Comparison of ENCODE assay signal across 21 mouse cellular contexts in genomic region chr11:48418066-48418756, GRCm38 (mm10).
DNase-seq lines count a peak whose midpoint lies in the region; ATAC-seq lines count a peak whose summit lies in the region.
"Had no signal": no experiment of that assay in that cellular context is flagged by ENCODE, and none has a peak within 500 bp of the region (broad histone marks: within the 10 kb centered on the region; RNA-seq: fewer than 3 reads in every experiment).

No protein-coding gene starts in this region.

- H3K4me3 ChIP-seq in neural tube, embryonic 11.5 days (ENCODE audit: low read depth, low read length), result no peak overlapping the region
- H3K4me3 ChIP-seq in hindbrain, embryonic 16.5 days (ENCODE audit: low read length), result no peak overlapping the region
- H3K4me3 ChIP-seq: embryonic facial prominence, embryonic 15.5 days had no signal

- 80% methylated on average over 6 of the region's 6 CpGs for WGBS in neural tube, embryonic 11.5 days
- 65% methylated on average over 6 of the region's 6 CpGs for WGBS in hindbrain, embryonic 16.5 days

- H3K27me3 ChIP-seq in neural tube, embryonic 11.5 days (ENCODE audit: control insufficient read depth, insufficient read depth, low read length), result no peaks in the 10 kb centered on the region
- no peaks in the 10 kb centered on the region for H3K27me3 ChIP-seq in hindbrain, embryonic 16.5 days (replicated peaks; ENCODE audit: control insufficient read depth, insufficient read depth, low read length)
- H3K27me3 ChIP-seq: embryonic facial prominence, embryonic 15.5 days had no signal

- H3K36me3 ChIP-seq in neural tube, embryonic 11.5 days (ENCODE audit: control insufficient read depth, insufficient read depth, low read length), result no peaks in the 10 kb centered on the region
- H3K36me3 ChIP-seq in hindbrain, embryonic 16.5 days (ENCODE audit: control insufficient read depth, insufficient read depth, low read length), result no peaks in the 10 kb centered on the region
- H3K36me3 ChIP-seq: embryonic facial prominence, embryonic 15.5 days had no signal

- no peak overlapping the region for H3K4me2 ChIP-seq in neural tube, embryonic 11.5 days (ENCODE audit: low read depth)
- no peak overlapping the region for H3K4me2 ChIP-seq in hindbrain, embryonic 16.5 days (ENCODE audit: low read length)
- H3K4me2 ChIP-seq: embryonic facial prominence, embryonic 15.5 days had no signal

- H3K27ac ChIP-seq in neural tube, embryonic 11.5 days (ENCODE audit: low read depth, low read length), result no peak overlapping the region
- H3K27ac ChIP-seq in hindbrain, embryonic 16.5 days (ENCODE audit: low read depth, low read length), result no peak overlapping the region
- H3K27ac ChIP-seq: embryonic facial prominence, embryonic 15.5 days; stomach, postnatal 0 days had no signal

- DNase-seq in embryo, embryonic 10.5 days (ENCODE audit: low spot score), result peak; percentile 23
- no peak for DNase-seq in embryo, embryonic 11 days
- no peak for DNase-seq in neural tube, embryonic 11.5 days (ENCODE audit: low spot score)
- DNase-seq in neural tube, embryonic 10.5 days (ENCODE audit: extremely low spot score, low spot score), result no peak
- DNase-seq in retina, embryonic 14.5 days (ENCODE audit: low spot score), result no peak
- DNase-seq in heart, postnatal 14 days, result no peak
- no peak for DNase-seq in spleen, adult 18-20 months
- DNase-seq: adrenal gland, postnatal 10 days; cerebellum, adult 2 months; cerebellum, postnatal 36 days; gastrocnemius, postnatal 14 days; heart, adult 18-20 months; heart, postnatal 36 days; kidney, adult 9 months; kidney, postnatal 14 days; lung, postnatal 4 days; thymus, adult 2 months; thymus, postnatal 4 days had no signal

- intact Hi-C loops in heart, postnatal 14 days (cut with DNase I), result no loop called here

- no peaks in the 10 kb centered on the region for H3K9me3 ChIP-seq in neural tube, embryonic 11.5 days (ENCODE audit: control insufficient read depth, low read length)
- no peaks in the 10 kb centered on the region for H3K9me3 ChIP-seq in hindbrain, embryonic 16.5 days (ENCODE audit: control insufficient read depth, low read length)
- H3K9me3 ChIP-seq: embryonic facial prominence, embryonic 15.5 days had no signal

- ATAC-seq in neural tube, embryonic 11.5 days (ENCODE audit: insufficient read depth, low FRiP score, low TSS enrichment), result peak; percentile 67
- peak; percentile 71 for ATAC-seq in hindbrain, embryonic 16.5 days

- no peak overlapping the region for H3K9ac ChIP-seq in neural tube, embryonic 11.5 days (ENCODE audit: low read length)
- no peak overlapping the region for H3K9ac ChIP-seq in hindbrain, embryonic 16.5 days (ENCODE audit: low read depth, low read length)
- H3K9ac ChIP-seq: embryonic facial prominence, embryonic 15.5 days had no signal

- H3K4me1 ChIP-seq in neural tube, embryonic 11.5 days (ENCODE audit: control insufficient read depth, insufficient read depth, low read length), result no peaks in the 10 kb centered on the region
- no peaks in the 10 kb centered on the region for H3K4me1 ChIP-seq in hindbrain, embryonic 16.5 days (ENCODE audit: control insufficient read depth, insufficient read depth, low read depth, low read length)
- H3K4me1 ChIP-seq: embryonic facial prominence, embryonic 15.5 days had no signal
